Mouse (Mus musculus): ENCODE measurements at regions not wholly inside any gene's neighbourhood (a gene's known extent, or its start where the extent isn't known, plus 50 kb on each side); places are given as distances from the start of the nearest gene placed in this dataset.

DNA sequence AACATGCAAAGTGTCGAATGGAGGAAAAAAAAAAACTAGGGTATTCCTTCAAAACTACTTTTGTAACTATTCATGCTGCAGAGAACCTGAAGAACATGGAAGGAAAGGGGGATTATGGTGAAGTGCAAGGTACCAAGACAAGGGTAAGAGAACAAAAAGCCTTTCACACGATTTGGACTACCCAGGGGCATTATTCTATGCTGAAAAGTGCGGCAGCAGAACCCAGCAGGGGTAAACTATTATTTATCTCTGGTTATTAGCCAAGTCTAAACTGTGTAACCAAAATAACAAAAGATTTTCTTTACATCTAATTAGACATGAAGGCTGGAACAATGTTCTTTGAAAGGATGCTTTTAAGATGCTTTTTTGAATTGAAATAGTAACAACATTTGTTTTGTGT lies 560.8 kb downstream of the Elavl2 start:
- no peak overlapping the region for H3K4me2 ChIP-seq (ENCODE audit: low read depth, low read length)
- H3K27ac ChIP-seq (ENCODE audit: low read depth), result no peak overlapping the region
- no peaks in the 10 kb centered on the region for H3K4me1 ChIP-seq (ENCODE audit: insufficient read depth)
- DNase-seq, result no peak
- H3K27me3 ChIP-seq (ENCODE audit: insufficient read depth, low read length), result no peaks in the 10 kb centered on the region
- H3K9me3 ChIP-seq (ENCODE audit: low read length), result no peaks in the 10 kb centered on the region
- no peak for ATAC-seq
- H3K36me3 ChIP-seq (replicated peaks; ENCODE audit: insufficient read depth, low read length), result no peaks in the 10 kb centered on the region
- H3K9ac ChIP-seq (replicated peaks), result no peak overlapping the region
- H3K4me3 ChIP-seq (ENCODE audit: low read depth, low read length), result no peak overlapping the region
- TF ChIP-seq CTCF (IDR thresholded peaks at IDR 0.05; ENCODE audit: low read depth) (no peak), EP300 (IDR thresholded peaks at IDR 0.05; ENCODE audit: low read depth) (no peak)
- WGBS (ENCODE audit: insufficient replicate concordance), result 49% methylated on average over 3 of the region's 3 CpGs

DNA sequence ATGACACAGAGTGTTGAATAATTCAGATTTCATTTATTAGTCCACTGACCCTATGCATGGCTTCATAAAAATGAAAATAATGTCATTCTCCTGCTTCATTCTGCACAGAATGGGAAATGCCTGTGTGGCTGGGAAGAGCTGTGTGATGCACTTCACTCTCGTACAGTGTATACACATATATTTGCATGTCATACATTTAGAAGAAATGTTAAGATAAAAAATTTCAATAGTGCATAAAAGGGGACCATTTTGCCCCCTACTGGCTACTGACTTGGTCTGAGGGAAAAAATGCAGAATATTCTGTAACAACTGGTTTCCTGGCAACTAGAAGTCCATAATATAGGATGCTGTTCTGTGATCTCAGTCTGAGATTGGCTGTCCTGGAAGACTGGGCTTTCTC lies 580.5 kb downstream of the Zfp352 start:
- Histone ChIP-seq H3K4me2 (ENCODE audit: low read depth, low read length) (no peak overlapping the region), H3K27me3 (ENCODE audit: insufficient read depth, low read length) (no peaks in the 10 kb centered on the region), H3K9me3 (ENCODE audit: low read length) (no peaks in the 10 kb centered on the region; the same call in 1 of the 2 replicates), H3K4me1 (ENCODE audit: insufficient read depth) (no peaks in the 10 kb centered on the region), H3K27ac (ENCODE audit: low read depth) (no peak overlapping the region), H3K9ac (replicated peaks) (no peak overlapping the region), H3K4me3 (ENCODE audit: low read depth, low read length) (no peak overlapping the region), H3K36me3 (replicated peaks; ENCODE audit: insufficient read depth, low read length) (no peaks in the 10 kb centered on the region)
- no peak for DNase-seq
- 76% methylated on average over 1 of the region's 1 CpGs for WGBS (ENCODE audit: insufficient replicate concordance)
- TF ChIP-seq CTCF (IDR thresholded peaks at IDR 0.05; ENCODE audit: low read depth) (no peak), EP300 (IDR thresholded peaks at IDR 0.05; ENCODE audit: low read depth) (no peak)
- no peak for ATAC-seq

DNA sequence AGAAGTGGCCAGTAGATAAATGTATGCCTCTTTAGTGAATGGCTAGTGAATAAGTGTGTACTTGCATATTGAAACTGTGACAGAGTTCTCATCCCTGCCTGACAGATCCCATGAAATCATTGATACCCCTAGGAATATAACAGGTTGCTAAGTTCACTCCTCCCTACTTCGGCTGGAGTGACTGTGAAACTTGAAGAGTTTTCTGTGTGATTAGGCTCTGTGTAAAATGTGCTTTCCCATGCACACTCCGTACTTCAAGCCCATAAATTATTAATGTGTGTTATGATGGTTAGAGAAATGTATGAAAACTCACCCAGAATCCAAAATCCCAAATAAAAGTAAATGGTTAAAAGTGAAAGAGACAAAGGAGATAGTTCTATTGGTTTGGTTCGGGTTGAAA lies 580.0 kb downstream of the Zfp352 start:
- Histone ChIP-seq H3K4me1 (ENCODE audit: insufficient read depth) (no peaks in the 10 kb centered on the region), H3K27ac (ENCODE audit: low read depth) (no peak overlapping the region), H3K36me3 (replicated peaks; ENCODE audit: insufficient read depth, low read length) (no peaks in the 10 kb centered on the region), H3K27me3 (ENCODE audit: insufficient read depth, low read length) (no peaks in the 10 kb centered on the region), H3K9me3 (ENCODE audit: low read length) (no peaks in the 10 kb centered on the region; the same call in 1 of the 2 replicates), H3K9ac (replicated peaks) (no peak overlapping the region), H3K4me2 (ENCODE audit: low read depth, low read length) (no peak overlapping the region), H3K4me3 (ENCODE audit: low read depth, low read length) (no peak overlapping the region)
- ATAC-seq (no peak), DNase-seq (no peak)
- TF ChIP-seq EP300 (IDR thresholded peaks at IDR 0.05; ENCODE audit: low read depth), result no peak
- no peak for TF ChIP-seq CTCF (IDR thresholded peaks at IDR 0.05; ENCODE audit: low read depth)
- 63% methylated on average over 3 of the region's 3 CpGs for WGBS (ENCODE audit: insufficient replicate concordance)

DNA sequence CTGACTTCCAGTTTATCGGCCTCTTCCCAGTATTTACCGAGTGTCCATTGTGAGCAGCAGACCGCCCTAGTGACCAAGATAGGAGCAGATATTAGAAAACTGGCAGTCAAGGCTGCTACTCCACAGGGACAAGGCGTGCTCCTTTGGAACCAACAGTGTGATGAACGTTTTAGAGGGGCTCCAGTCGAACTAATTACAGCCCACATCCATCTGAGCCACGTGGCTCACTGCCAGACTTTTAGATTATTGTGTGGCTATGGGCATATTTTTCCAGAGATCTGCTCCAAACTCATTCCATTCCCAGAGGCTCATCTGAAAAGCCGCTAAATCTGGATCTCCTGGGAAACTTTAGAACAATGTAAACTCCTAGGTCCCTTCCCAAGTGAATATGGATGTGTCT lies 578.9 kb downstream of the Zfp352 start:
- H3K36me3 ChIP-seq (replicated peaks; ENCODE audit: insufficient read depth, low read length), result no peaks in the 10 kb centered on the region
- no peak overlapping the region for H3K4me2 ChIP-seq (ENCODE audit: low read depth, low read length)
- DNase-seq, result no peak
- no peak overlapping the region for H3K4me3 ChIP-seq (ENCODE audit: low read depth, low read length)
- no peak overlapping the region for H3K9ac ChIP-seq (replicated peaks)
- no peak overlapping the region for H3K27ac ChIP-seq (ENCODE audit: low read depth)
- no peaks in the 10 kb centered on the region for H3K4me1 ChIP-seq (ENCODE audit: insufficient read depth)
- no peaks in the 10 kb centered on the region for H3K27me3 ChIP-seq (ENCODE audit: insufficient read depth, low read length)
- TF ChIP-seq CTCF (IDR thresholded peaks at IDR 0.05; ENCODE audit: low read depth), result no peak
- TF ChIP-seq EP300 (IDR thresholded peaks at IDR 0.05; ENCODE audit: low read depth), result no peak
- ATAC-seq, result no peak
- H3K9me3 ChIP-seq (ENCODE audit: low read length), result no peaks in the 10 kb centered on the region; the same call in 1 of the 2 replicates
- WGBS (ENCODE audit: insufficient replicate concordance), result 61% methylated on average over 8 of the region's 8 CpGs
